Mouse (Mus musculus) testis, adult 2 months (tissue): Measurements from ENCODE around the gene Angptl1.

Experiments
- CTCF ChIP-seq: fragments of 200-500 bp; IDR thresholded peaks from 2 replicates; pipeline ENCODE4 v1.5.1; 2012; ENCODE audit warnings: low read depth, mild to moderate bottlenecking, inconsistent platforms, low read length, moderate library complexity; ENCODE audit not compliant: control insufficient read depth, insufficient read depth, insufficient replicate concordance
- POLR2A ChIP-seq: fragments of 200-500 bp; IDR thresholded peaks from 2 replicates; pipeline ENCODE4 v1.6.1; 2012; ENCODE audit warnings: low read depth, mild to moderate bottlenecking, inconsistent platforms, low read length, moderate library complexity; ENCODE audit not compliant: control insufficient read depth

DNA sequence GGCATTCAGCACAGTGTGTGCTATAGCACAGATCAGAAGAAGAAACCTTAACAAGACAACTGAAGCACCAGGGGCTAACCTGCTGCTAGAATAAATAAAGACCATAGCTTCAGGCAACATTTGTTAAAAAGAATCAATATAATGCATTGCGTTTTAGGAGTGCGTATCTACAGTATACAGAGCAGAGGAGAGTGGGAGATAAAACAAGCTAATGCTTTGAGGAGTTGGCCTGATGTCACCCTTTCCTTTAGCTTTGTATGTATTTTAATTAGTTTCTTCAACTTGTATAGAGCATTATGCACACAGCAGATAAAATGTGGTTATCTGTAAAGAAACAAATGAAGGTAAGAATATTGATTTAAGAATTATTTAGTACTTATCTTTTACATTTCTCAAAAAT lies 18.3 kb downstream of the Angptl1 start:
- no peak for TF ChIP-seq CTCF
- TF ChIP-seq POLR2A, result no peak
